Mouse (Mus musculus) MEL (cell line): Measurements from ENCODE around the gene Sap25.

Experiments
- CHD1 ChIP-seq: IDR thresholded peaks from 2 replicates; pipeline ENCODE4 v1.6.1; 2012; ENCODE audit warnings: low read depth, mild to moderate bottlenecking, inconsistent platforms, low read length, improper control_type of control experiment
- CHD2 ChIP-seq: IDR thresholded peaks from 2 replicates; pipeline ENCODE4 v1.6.1; 2011; ENCODE audit warnings: low read length, improper control_type of control experiment
- CTCF ChIP-seq, 3 experiments: IDR thresholded peaks in 2 of 3; conservative IDR thresholded peaks in 1 of 3; 2 replicates each; pipeline ENCODE4 v1.5.1; 2011 to 2012; ENCODE audit warnings: low read length in 3 of 3, low read depth in 2 of 3, mild to moderate bottlenecking in 2 of 3, improper control_type of control experiment in 1 of 3, inconsistent platforms in 1 of 3, mixed read lengths in 1 of 3, moderate library complexity in 1 of 3; ENCODE audit not compliant: control insufficient read depth in 1 of 3, insufficient read depth in 1 of 3, poor library complexity in 1 of 3, severe bottlenecking in 1 of 3
- ELF1 ChIP-seq: IDR thresholded peaks from 2 replicates; pipeline ENCODE4 v1.6.1; 2014; ENCODE audit warnings: low read depth, mild to moderate bottlenecking, inconsistent platforms, low read length, improper control_type of control experiment, moderate library complexity
- ETS1 ChIP-seq: IDR thresholded peaks from 2 replicates; pipeline ENCODE4 v1.6.1; 2012; ENCODE audit warnings: low read depth, mild to moderate bottlenecking, inconsistent platforms, low read length, improper control_type of control experiment, moderate library complexity
- JUND ChIP-seq: IDR thresholded peaks from 2 replicates; pipeline ENCODE4 v1.6.1; 2011; ENCODE audit warnings: low read depth, mild to moderate bottlenecking, improper control_type of control experiment, low read length
- POLR2A ChIP-seq, 2 experiments: IDR thresholded peaks; 2 replicates each; pipeline ENCODE4 v1.6.1; 2011 to 2012; ENCODE audit warnings: low read length in 2 of 2, mild to moderate bottlenecking in 2 of 2, control low read depth in 1 of 2, improper control_type of control experiment in 1 of 2, low read depth in 1 of 2, moderate library complexity in 1 of 2; ENCODE audit not compliant: control insufficient read depth in 1 of 2, insufficient read depth in 1 of 2, poor library complexity in 1 of 2
- RAD21 ChIP-seq: IDR thresholded peaks from 2 replicates; pipeline ENCODE4 v1.6.1; 2011; ENCODE audit warnings: mild to moderate bottlenecking, low read depth, low read length, improper control_type of control experiment
- TCF12 ChIP-seq: IDR thresholded peaks from 2 replicates; pipeline ENCODE4 v1.6.1; 2014; ENCODE audit warnings: low read depth, mild to moderate bottlenecking, inconsistent platforms, low read length, improper control_type of control experiment, moderate library complexity
- ZNF384 ChIP-seq: IDR thresholded peaks from 2 replicates; pipeline ENCODE4 v1.6.1; 2012; ENCODE audit warnings: low read depth, mild to moderate bottlenecking, inconsistent platforms, low read length, improper control_type of control experiment

GRCm38 (mm10) chr5:137608654-137609190 lies 32.4 kb upstream of the Sap25 start:
- TF ChIP-seq ELF1 (no peak), CTCF (IDR thresholded peaks at IDR 0.05 in 2 of 3, conservative IDR thresholded peaks at IDR 0.05 in 1 of 3; ENCODE audit: control insufficient read depth in 1 of 3, insufficient read depth in 1 of 3, low read depth in 2 of 3, low read length in 3 of 3, poor library complexity in 1 of 3, severe bottlenecking in 1 of 3) (no peak), JUND (no peak), POLR2A (IDR thresholded peaks at IDR 0.05; ENCODE audit: control insufficient read depth in 1 of 2, insufficient read depth in 1 of 2, low read depth in 1 of 2, low read length in 2 of 2, poor library complexity in 1 of 2) (no peak), CHD2 (no peak), ZNF384 (no peak), CHD1 (no peak), TCF12 (no peak), ETS1 (no peak), RAD21 (no peak)
